ENCODE assay signal across 12 mouse cellular contexts in the genomic region with DNA sequence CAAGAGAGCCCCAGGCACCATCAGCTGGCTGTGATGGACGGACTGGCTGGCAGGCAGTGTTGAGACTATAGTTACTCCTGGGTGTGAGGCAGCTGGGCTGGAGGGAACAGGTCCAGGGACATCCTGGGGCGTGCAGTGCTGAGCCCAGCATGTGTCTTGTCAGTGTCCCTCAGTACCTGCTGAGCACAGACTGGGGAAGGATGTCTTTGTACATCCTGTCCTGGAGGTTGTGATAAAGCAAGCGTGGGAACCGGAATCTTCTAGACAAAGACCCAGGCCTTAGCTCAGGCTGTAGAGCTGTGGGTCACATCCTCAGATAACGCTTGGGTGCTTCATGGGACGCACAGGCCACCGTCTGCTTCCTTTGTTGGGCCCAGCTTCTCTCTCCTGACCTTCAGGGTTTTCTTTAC. TPM values are rescaled to one million over a fixed set of nuclear protein-coding genes. Genes with fewer than 3 reads are reported as not detected.
A peak's percentile ranks its signal among the peaks of the same experiment; 100 is the strongest.
DNase-seq lines count a peak whose midpoint lies in the region; ATAC-seq and TF ChIP-seq lines count a peak whose summit lies in the region.
"Had no signal": no experiment of that assay in that cellular context is flagged by ENCODE, and none has a peak within 500 bp of the region (broad histone marks: within the 10 kb centered on the region; RNA-seq: fewer than 3 reads in every experiment).

No protein-coding gene starts in this region.

- H3K36me3 ChIP-seq in hindbrain, embryonic 10.5 days, result no peaks in the 10 kb centered on the region
- no peaks in the 10 kb centered on the region for H3K36me3 ChIP-seq in hindbrain, embryonic 12.5 days
- H3K36me3 ChIP-seq in forebrain, embryonic 10.5 days (replicated peaks), result no peaks in the 10 kb centered on the region
- no peaks in the 10 kb centered on the region for H3K36me3 ChIP-seq in forebrain, postnatal 0 days (ENCODE audit: insufficient read depth)
- H3K36me3 ChIP-seq in midbrain, embryonic 13.5 days, result no peaks in the 10 kb centered on the region

- ATAC-seq in hindbrain, embryonic 12.5 days (ENCODE audit: low FRiP score), result no peak
- no peak for ATAC-seq in forebrain, postnatal 0 days
- no peak for ATAC-seq in midbrain, embryonic 13.5 days

- H3K27me3 ChIP-seq in hindbrain, embryonic 10.5 days (ENCODE audit: insufficient read depth, poor library complexity, severe bottlenecking), result peaks cover 48% of the 10 kb centered on the region
- H3K27me3 ChIP-seq in hindbrain, embryonic 12.5 days, result peaks cover 36% of the 10 kb centered on the region
- peaks cover 69% of the 10 kb centered on the region for H3K27me3 ChIP-seq in forebrain, embryonic 10.5 days (ENCODE audit: poor library complexity, severe bottlenecking)
- no peaks in the 10 kb centered on the region for H3K27me3 ChIP-seq in forebrain, postnatal 0 days (ENCODE audit: insufficient read depth, low read length)
- H3K27me3 ChIP-seq in midbrain, embryonic 13.5 days, result peaks cover 32% of the 10 kb centered on the region

- no peak overlapping the region for H3K4me2 ChIP-seq in hindbrain, embryonic 12.5 days (replicated peaks)
- no peak overlapping the region for H3K4me2 ChIP-seq in forebrain, postnatal 0 days (ENCODE audit: low read depth)
- no peak overlapping the region for H3K4me2 ChIP-seq in midbrain, embryonic 13.5 days (replicated peaks)

- H3K4me3 ChIP-seq in hindbrain, embryonic 10.5 days, result no peak overlapping the region
- no peak overlapping the region for H3K4me3 ChIP-seq in hindbrain, embryonic 12.5 days
- H3K4me3 ChIP-seq in forebrain, embryonic 10.5 days, result no peak overlapping the region
- no peak overlapping the region for H3K4me3 ChIP-seq in forebrain, postnatal 0 days (ENCODE audit: low read depth, low read length)
- no peak overlapping the region for H3K4me3 ChIP-seq in midbrain, embryonic 13.5 days (replicated peaks)
- H3K4me3 ChIP-seq: erythroblast, embryonic 14.5 days had no signal

- TF ChIP-seq CTCF in forebrain, postnatal 0 days (IDR thresholded peaks at IDR 0.05; ENCODE audit: low read depth), result no peak

- H3K9me3 ChIP-seq in hindbrain, embryonic 10.5 days, result no peaks in the 10 kb centered on the region
- H3K9me3 ChIP-seq in hindbrain, embryonic 12.5 days (replicated peaks), result no peaks in the 10 kb centered on the region
- H3K9me3 ChIP-seq in forebrain, embryonic 10.5 days, result no peaks in the 10 kb centered on the region
- no peaks in the 10 kb centered on the region for H3K9me3 ChIP-seq in forebrain, postnatal 0 days (ENCODE audit: low read length)
- no peaks in the 10 kb centered on the region for H3K9me3 ChIP-seq in midbrain, embryonic 13.5 days

- 20% methylated on average over 7 of the region's 7 CpGs for WGBS in hindbrain, embryonic 10.5 days
- 21% methylated on average over 7 of the region's 7 CpGs for WGBS in hindbrain, embryonic 12.5 days
- 21% methylated on average over 7 of the region's 7 CpGs for WGBS in forebrain, embryonic 10.5 days
- 46% methylated on average over 7 of the region's 7 CpGs for WGBS in forebrain, postnatal 0 days
- 21% methylated on average over 7 of the region's 7 CpGs for WGBS in midbrain, embryonic 13.5 days

- H3K9ac ChIP-seq in hindbrain, embryonic 12.5 days, result no peak overlapping the region
- H3K9ac ChIP-seq in forebrain, postnatal 0 days, result 0 out of 2 replicates have a peak overlapping the region, but pooled peaks have one; percentile 6
- H3K9ac ChIP-seq in midbrain, embryonic 13.5 days (replicated peaks), result 0 out of 2 replicates have a peak overlapping the region, but pooled peaks have one; percentile 42

- H3K4me1 ChIP-seq in hindbrain, embryonic 10.5 days (replicated peaks), result peaks cover 80% of the 10 kb centered on the region
- H3K4me1 ChIP-seq in hindbrain, embryonic 12.5 days, result peaks cover 72% of the 10 kb centered on the region
- peaks cover 77% of the 10 kb centered on the region for H3K4me1 ChIP-seq in forebrain, embryonic 10.5 days
- H3K4me1 ChIP-seq in forebrain, postnatal 0 days (ENCODE audit: insufficient read depth), result peaks cover 36% of the 10 kb centered on the region
- peaks cover 91% of the 10 kb centered on the region for H3K4me1 ChIP-seq in midbrain, embryonic 13.5 days (replicated peaks)

- peak overlapping the region; percentile 80 for H3K27ac ChIP-seq in hindbrain, embryonic 10.5 days
- no peak overlapping the region; the same call in 1 of the 2 replicates for H3K27ac ChIP-seq in hindbrain, embryonic 12.5 days
- H3K27ac ChIP-seq in forebrain, embryonic 10.5 days, result peak overlapping the region; percentile 72
- peak overlapping the region; percentile 74 for H3K27ac ChIP-seq in forebrain, postnatal 0 days (ENCODE audit: low read depth, low read length)
- H3K27ac ChIP-seq in midbrain, embryonic 13.5 days, result peak overlapping the region; percentile 79

- DNase-seq in hindbrain, embryonic 10.5 days (ENCODE audit: low spot score), result peak; percentile 41
- no peak for DNase-seq in forebrain, embryonic 10.5 days (ENCODE audit: extremely low spot score, low spot score)
- DNase-seq in forebrain, postnatal 0 days, result no peak
- DNase-seq in spleen, adult 12 weeks (ENCODE audit: low spot score), result no peak
- DNase-seq in spleen, postnatal 14 days (ENCODE audit: low spot score in 2 of 2), result no peak
- DNase-seq: heart, adult 18-20 months; kidney, adult 11 months; layer of hippocampus, postnatal 36 days had no signal

RNA-seq across cellular contexts. Expression of gene Flrt1, which starts 15.7 kb away (rescaled TPM):
- polyA plus RNA-seq in hindbrain, embryonic 10.5 days (2016; fragmentation: Nextera tagmentation; extraction: Ambion mirVana), result 3.1 and 4.0 TPM in 2 replicates
- 5.5 and 6.6 TPM in 2 replicates for polyA plus RNA-seq in hindbrain, embryonic 12.5 days (2016; fragmentation: Nextera tagmentation; extraction: Ambion mirVana)
- 4.0 and 4.8 TPM in 2 replicates for polyA plus RNA-seq in forebrain, embryonic 10.5 days (2016; fragmentation: Nextera tagmentation; extraction: Ambion mirVana)
- 8.1 and 8.8 TPM in 2 replicates for total RNA-seq in forebrain, postnatal 0 days (2014; rRNA removed)
- 6.7 and 11.3 TPM in 2 replicates for polyA plus RNA-seq in forebrain, postnatal 0 days (2015; fragmentation: Nextera tagmentation; extraction: Ambion mirVana)
- polyA plus RNA-seq in midbrain, embryonic 13.5 days (2015; fragmentation: Nextera tagmentation; extraction: Ambion mirVana), result 8.3 and 9.2 TPM in 2 replicates
- total RNA-seq: common myeloid progenitor, adult 5-6 weeks had no signal
- polyA plus RNA-seq: erythroblast, embryonic 14.5 days had no signal

RNA-seq across cellular contexts. Expression of gene Macrod1, which starts 33.2 kb away (rescaled TPM):
- polyA plus RNA-seq in hindbrain, embryonic 10.5 days (2016; fragmentation: Nextera tagmentation; extraction: Ambion mirVana), result 2.9 and 3.4 TPM in 2 replicates
- 5.6 TPM in 2 replicates for polyA plus RNA-seq in hindbrain, embryonic 12.5 days (2016; fragmentation: Nextera tagmentation; extraction: Ambion mirVana)
- polyA plus RNA-seq in forebrain, embryonic 10.5 days (2016; fragmentation: Nextera tagmentation; extraction: Ambion mirVana), result 3.7 and 3.9 TPM in 2 replicates
- 8.1 and 9.4 TPM in 2 replicates for total RNA-seq in forebrain, postnatal 0 days (2014; rRNA removed)
- 8.0 and 8.5 TPM in 2 replicates for polyA plus RNA-seq in forebrain, postnatal 0 days (2015; fragmentation: Nextera tagmentation; extraction: Ambion mirVana)
- 2.9 and 3.0 TPM in 2 replicates for polyA plus RNA-seq in midbrain, embryonic 13.5 days (2015; fragmentation: Nextera tagmentation; extraction: Ambion mirVana)

RNA-seq across cellular contexts. Expression of gene Stip1, which starts 50.1 kb away (rescaled TPM):
- 372 and 451 TPM in 2 replicates for polyA plus RNA-seq in hindbrain, embryonic 10.5 days (2016; fragmentation: Nextera tagmentation; extraction: Ambion mirVana)
- polyA plus RNA-seq in hindbrain, embryonic 12.5 days (2016; fragmentation: Nextera tagmentation; extraction: Ambion mirVana), result 267 and 269 TPM in 2 replicates
- polyA plus RNA-seq in forebrain, embryonic 10.5 days (2016; fragmentation: Nextera tagmentation; extraction: Ambion mirVana), result 456 and 486 TPM in 2 replicates
- total RNA-seq in forebrain, postnatal 0 days (2014; rRNA removed), result 124 and 133 TPM in 2 replicates
- 146 and 156 TPM in 2 replicates for polyA plus RNA-seq in forebrain, postnatal 0 days (2015; fragmentation: Nextera tagmentation; extraction: Ambion mirVana)
- 258 and 273 TPM in 2 replicates for polyA plus RNA-seq in midbrain, embryonic 13.5 days (2015; fragmentation: Nextera tagmentation; extraction: Ambion mirVana)
